Mouse (Mus musculus) ovary, postnatal 36 days (tissue): ENCODE results near the gene Pfkl.
A peak's percentile ranks its signal among the peaks of the same experiment; 100 is the strongest.
"Not testable (repeated sequence)": the region's sequence is repeated elsewhere in the genome, so short reads cannot be mapped to it uniquely, and the experiment has no call there.

ENCODE experiments used
- DNase-seq: peaks from one replicate; pipeline ENCODE4 v3.0.0; 2022; ENCODE audit warnings: low spot score, mixed read lengths

Gene Pfkl

GRCm38 (mm10) chr10:77971709-77972553 is 38.0 kb downstream of the Pfkl start:
- DNase-seq = peak; percentile 36

- DNase-seq = no peak
These were observed 38.7 kb downstream of the Pfkl start for GRCm38 (mm10) chr10:77971191-77971590.

- DNase-seq = no peak
These were observed 39.4 kb downstream of the Pfkl start, which contains the start of gene Trpm2 for GRCm38 (mm10) chr10:77970481-77970880. Gene Trpm2 (minus strand): TSS chr10:77970563.

- no peak for DNase-seq
These were observed 39.9 kb downstream of the Pfkl start for GRCm38 (mm10) chr10:77969973-77970325.

- peak; percentile 32 for DNase-seq
These were observed 40.5 kb downstream of the Pfkl start for GRCm38 (mm10) chr10:77969274-77969972.

- DNase-seq = no peak
These were observed 45.9 kb downstream of the Pfkl start for GRCm38 (mm10) chr10:77963971-77964370.

- no peak for DNase-seq
These were observed 47.2 kb downstream of the Pfkl start for GRCm38 (mm10) chr10:77962725-77963124.

- DNase-seq = not testable (repeated sequence)
These were observed 59.4 kb downstream of the Pfkl start for GRCm38 (mm10) chr10:77950468-77950867.

- no peak for DNase-seq
These were observed 70.2 kb downstream of the Pfkl start for GRCm38 (mm10) chr10:77939685-77940084.
